Mouse (Mus musculus) activated CD4-positive, CD25-positive, alpha-beta regulatory T cell, adult 4 months (primary cell): ENCODE data around the gene Cul9. TPM values are rescaled to one million over a fixed set of nuclear protein-coding genes. Genes with fewer than 3 reads are reported as not detected.

ENCODE experiments used
- ATAC-seq: one replicate; pipeline ENCODE4 v1.8.0; 2017
- polyA plus RNA-seq, 2 experiments: library from polyadenylated mRNA; unstranded; fragments of 100-300 nt; shearing (Covaris generic); gene quantifications; one replicate each; pipeline ENCODE4 v1.2.1; 2017

Cul9 gene
- polyA plus RNA-seq, 2 experiments from 2014 or later: 2.7 to 3.5 TPM

DNA sequence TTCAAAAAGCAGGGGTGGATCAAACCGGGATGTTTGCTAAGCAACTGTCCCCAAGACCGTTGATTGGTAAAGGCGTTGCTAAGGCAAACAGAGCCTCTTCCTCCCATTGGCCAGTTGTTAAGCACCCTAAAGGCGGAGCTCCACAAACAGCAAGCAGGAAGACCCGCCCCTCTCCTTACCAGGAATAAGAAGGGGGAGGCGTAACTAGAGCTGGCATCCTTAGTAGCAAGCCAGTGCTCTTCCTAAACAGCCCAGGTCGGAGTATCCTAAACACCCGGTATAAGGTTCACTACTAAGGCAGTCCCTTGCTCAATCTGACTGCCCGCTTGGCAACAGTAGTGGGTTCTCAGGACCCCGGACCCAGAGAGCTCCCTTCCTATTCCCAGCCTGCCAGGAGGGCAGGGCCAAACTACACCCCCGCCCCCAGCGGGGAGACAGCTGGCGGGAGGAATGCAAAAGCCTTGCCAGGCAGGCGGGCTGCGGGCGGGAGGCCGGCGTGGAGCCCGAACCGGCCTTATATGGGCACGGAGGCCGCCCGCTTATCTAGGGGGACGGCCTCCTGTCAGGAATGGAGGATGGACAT lies 6.7 kb upstream of the Cul9 start:
- peak; percentile 22 for ATAC-seq

DNA sequence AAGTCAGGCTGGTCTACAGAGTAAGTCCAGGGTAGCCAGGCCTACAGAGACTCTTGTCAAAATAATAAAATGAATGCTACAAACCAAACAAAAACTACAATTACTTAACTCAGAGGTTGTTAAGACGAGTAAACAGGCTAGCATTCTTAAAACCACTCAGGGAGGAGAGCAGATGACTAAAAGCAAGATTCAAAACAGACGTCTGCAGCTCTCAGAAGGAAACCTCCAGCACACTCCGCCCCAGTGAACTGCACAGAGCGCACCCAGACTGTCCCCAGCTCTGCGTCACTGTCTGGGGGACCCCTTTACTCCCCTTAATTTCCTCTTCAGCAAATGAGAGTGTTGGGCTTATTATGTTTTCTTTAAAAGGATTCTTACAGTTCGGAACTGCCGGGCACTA lies 6.0 kb upstream of the Cul9 start:
- ATAC-seq: no peak

DNA sequence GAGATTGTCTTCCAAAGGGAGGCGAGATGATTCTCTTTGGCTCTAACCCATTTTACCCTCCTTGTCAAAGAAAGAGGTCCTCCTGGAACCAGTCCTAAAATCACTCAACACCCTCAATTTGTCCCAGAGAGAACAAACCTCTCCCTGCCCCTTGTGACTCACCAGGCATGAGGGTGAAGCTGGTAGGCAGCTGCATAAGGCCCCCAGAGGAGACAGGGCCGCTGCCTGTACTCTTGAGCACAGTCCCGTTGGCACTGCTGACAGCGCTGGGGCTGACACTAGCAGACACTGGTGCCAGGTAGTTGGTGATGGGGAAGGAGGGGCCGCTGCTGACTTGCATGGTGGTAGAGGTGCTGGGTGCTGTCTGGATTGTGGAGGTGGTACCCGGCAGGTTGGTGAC lies 5.2 kb upstream of the Cul9 start:
- no peak for ATAC-seq

DNA sequence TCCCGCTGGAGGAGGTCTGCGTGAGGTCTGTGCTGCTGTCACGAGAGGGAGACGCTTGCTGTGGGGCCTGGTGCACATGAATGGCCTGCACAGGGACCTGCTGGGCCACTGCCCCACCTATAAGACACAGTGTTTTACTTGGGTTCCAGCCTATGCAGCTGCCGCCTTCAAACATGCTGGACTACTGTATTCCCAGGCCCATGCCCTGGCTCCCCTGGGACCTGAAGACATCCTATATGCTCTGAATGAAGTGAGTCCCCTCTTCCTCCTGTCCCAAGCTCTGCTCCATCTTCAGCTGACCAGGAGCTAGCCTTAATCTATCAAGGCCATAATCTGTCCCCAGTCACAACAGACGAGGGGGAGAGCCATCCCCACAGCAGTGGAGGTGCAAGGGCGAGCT lies 4.7 kb upstream of the Cul9 start:
- no peak for ATAC-seq

DNA sequence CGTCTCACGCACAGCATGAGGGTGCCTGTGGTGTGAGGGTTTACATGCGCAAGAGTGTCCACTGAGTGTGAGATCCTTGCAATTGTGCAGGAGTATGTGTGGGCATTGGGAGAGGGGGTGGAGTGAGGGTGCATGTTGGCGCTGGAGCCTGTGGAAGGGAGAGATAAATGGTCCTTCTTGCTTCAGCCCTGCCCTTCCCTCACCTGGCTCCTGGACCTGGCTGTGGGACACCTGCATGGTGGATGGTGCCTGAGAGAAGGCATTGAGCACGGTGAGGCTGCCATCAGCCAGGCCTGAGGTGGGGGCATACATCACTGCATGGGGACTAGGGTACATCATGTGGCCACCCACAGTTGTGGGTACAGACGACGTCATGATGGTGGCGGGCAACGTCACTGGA lies 3.5 kb upstream of the Cul9 start:
- ATAC-seq: no peak

DNA sequence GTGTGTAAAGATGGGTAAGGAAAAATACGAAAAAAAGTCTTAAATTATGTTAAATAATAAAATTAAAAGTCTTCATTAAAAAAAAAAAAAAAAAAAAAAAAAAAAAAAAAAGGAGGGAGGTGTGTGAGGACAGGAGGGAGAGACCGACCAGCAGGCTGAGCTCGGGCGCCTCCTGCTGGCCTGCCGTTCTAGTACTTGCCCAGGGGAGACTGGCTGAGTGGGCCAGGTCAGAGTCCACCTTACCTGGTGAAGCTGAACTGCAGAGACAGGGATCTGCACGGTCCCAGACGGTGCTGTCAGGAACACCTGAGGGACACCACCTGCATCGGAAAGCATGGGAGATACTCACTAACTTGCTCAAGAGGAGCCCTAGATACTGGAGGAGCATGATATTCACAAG lies 3.0 kb upstream of the Cul9 start:
- ATAC-seq: peak; percentile 30

DNA sequence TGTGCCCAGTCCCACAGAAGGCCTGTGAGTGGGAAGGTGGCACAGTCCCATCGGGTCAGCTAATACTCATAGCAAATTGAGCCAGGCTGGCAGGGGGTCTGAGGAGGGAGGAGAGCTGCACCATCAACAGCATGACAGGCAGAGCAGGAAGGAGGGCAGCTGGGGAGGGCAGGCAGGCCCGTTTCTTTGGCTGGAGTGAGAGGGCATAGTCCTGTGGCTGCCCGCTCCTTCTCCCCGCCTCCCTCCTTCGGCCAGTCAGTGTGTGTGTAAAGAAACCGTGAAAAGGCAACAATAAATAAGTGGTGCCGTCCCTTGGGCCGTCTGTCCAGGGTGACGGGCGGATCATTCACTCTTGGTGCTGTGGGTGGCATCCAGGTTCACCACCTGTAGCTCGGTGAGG lies 2.6 kb upstream of the Cul9 start:
- no peak for ATAC-seq

DNA sequence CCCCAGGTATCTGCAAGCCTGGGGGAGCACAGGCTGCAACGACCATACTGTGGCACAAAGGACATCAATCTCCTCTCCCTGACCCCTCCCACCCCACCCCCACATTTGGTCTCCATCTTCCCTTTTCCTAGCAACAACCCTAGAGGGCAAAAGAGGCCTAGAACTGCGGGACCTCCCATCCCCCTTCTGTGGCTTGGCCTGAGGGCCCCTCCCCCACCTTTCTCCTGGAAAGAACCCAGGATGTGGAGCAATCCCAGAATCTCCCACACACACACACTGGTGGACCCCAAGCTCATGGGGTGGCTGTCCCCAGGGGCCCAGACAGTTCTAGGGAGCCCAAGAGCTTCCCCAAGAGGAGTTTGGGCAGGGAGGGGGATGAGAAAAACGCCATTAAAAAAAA lies 1.7 kb upstream of the Cul9 start:
- ATAC-seq: no peak

DNA sequence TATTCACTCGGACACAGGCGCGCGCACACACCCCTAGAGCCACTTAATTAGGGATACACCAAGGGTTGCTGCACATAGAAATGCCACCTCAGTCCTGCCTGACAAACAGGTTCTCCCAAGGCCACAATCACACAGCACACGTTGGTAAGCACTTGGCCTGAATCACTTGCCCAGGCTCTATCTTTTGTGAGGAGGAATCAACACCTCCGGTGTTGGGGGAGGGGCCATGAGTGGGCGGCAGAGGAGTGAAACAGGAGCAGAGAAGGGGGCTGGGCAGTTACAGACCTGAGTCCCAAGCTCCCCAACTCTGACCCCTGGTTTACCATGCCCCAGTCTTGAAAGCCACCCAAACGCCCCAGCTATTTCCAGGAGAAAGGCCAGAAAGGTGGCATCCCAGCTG lies 807 bp upstream of the Cul9 start:
- no peak for ATAC-seq

DNA sequence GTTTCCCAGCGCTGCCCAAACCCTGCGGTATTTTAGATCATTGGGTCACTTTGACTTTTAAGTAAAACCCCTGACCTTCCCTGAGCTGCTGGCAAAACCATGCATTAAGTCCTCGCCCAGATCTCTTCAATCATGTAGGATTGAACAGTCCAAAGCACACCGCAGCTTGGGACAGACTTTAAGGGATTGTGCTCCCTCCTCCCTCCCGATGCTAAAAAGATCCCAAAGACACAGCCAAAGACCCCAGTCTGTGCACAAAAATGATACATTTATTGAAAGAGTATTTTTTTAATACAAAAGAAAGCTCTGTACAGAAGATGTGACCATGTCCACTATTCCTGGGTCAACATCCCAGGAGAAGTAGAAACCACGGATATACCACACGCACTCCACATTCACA lies 403 bp upstream of the Cul9 start:
- no peak for ATAC-seq

DNA sequence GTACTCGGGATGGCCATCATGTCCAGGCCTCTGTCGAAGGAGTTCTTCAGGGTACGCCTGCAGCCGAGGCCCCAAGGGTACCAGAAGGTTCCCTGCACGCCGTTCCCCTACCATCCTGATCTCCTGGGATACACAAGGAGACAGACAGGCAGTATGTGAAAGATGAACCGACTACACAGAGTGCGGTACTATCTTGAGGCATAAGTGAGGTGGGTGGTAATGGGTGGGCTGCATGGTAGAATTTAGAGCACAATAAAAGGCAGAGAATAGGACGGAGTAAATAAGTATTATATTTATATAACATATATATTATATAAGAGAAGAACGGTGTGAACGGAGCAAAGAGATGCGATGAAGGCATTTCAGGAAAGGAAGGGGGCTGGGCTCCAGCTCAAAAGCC lies 2.5 kb downstream of the Cul9 start:
- ATAC-seq: no peak

DNA sequence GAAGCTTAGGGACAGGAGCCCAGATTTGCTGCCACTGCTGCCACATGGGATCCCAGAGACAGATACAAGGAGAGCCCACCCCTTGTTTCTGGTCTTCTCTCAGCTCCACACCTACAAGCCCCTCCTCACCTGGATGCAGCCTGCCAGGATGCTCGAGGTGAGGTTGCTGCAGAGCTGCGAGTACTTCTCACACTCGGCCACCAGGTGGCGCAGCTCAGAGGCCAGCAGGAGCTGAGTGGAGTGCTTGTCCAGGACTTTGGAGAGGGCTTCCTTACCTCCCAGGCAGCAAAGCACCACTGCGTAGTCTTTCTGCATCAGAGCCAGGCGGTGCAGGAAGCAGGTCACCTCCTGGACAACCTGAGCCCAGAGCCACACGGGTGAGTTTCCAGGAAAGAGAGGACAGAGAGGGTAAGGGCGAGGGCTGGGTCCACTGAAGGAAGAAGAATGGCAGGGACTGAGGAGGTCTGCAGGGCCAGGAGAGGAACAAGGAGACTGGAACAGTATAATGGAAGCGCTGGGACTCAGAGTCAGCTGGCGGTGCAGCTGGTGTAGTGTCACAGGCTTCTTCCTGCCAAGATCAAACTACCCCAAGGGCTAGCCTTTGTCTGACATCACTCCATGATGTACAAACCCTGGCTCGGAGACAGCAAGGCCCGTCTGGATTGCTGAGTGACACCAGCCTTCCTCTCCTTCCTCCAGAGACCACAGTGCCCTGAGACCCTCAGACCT lies 20.4 kb downstream of the Cul9 start:
- no peak for ATAC-seq

DNA sequence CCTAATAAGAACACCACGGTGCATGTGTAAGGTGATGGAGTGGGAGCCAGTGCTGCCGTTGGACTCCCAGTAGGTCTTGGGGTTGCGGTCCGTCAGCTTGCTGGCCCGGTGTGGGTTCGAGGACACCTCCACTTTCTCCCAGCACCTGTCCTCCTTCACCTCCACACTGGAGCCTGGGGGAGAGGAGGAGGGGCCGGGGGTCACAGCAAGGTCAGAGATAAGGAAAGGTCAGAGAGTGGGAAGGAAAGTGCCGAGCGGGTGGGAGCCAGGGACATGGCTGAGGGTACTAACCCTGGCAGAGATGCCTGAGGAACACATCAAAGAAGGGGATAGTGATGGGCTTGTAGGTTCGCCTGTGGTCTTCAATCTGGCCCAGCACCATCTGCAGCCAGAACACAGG lies 21.1 kb downstream of the Cul9 start:
- no peak for ATAC-seq

DNA sequence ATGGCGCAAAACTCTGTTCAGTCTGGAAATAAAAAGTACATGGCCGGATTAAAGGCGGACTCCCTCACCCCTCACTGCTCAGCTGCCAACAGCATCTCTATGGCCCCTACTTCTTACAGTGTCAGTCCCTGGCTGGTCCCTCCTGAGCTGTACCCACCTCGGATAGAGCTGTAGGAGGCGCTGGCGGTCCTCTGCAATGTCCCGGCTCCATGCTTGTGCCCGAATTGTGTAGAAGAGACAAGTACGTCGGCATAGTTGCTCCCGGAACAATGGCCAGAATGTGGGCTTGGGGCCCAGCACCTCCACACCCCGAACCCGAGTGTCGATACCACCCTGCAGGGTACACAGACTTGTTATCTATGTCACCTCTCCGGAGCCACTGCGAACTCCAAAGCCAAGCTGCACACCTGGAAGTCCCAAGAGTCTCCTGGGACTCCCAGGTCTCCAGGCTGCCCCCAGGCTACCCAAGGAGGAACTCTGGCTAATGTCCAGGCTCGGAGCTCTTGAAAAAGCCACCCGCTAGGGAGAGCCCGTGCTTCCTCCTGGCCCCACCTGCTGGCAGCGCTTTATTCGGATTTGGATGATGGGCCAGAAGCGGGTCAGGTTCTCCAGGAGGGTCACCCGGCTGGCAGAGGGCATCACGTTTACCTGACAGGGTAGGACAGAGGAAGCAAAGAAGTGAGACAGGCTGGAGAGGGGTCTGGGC lies 24.1 kb downstream of the Cul9 start:
- ATAC-seq: no peak

DNA sequence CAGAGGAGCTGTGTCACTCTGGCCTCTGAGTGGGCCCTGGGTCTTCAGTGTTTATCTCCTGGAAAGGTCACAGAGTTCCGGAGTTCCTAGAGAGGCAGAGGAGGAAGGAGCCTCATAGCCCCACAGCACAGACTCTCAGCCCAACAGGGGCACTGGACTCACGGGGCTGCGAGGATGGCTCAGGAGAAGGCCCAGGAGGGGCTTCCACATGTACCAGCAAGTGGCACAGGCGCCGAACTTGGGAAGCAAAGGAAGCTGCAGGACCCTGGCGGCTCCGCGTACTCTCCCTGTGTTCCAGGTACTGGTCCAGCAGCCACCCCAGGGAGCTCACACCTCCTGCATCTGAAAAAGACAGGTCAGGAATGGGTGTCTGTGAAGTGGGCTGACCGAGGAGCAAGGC lies 25.0 kb downstream of the Cul9 start:
- no peak for ATAC-seq

DNA sequence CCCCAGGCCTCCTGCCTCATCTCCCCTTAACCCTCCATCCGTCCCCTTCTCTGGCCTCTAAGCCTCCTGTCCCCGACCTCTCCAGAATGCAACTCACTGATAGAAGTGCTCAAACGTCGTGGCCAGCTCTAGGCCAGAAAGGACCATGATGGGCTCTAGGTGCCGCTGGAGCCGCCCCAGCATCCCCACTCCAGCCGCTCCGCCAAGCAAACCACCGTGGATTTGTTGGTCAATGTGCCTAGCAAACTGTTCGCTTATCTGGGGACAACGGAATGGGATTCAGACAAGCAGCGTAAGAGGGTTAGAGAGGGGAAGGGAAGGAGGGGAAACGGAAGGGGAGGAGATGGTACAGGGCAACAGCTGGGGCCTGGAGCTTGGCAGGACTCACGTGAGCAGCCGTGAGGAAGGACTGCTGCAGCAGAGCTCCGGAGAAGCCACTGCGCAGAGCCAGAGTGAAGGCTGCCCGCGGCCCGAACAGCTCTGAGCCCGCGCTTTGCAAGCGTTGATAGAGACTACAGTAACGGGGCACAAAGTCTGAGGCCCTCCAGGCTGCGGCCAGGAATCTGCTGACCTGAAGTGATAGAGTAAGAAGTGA lies 25.7 kb downstream of the Cul9 start:
- ATAC-seq: no peak

DNA sequence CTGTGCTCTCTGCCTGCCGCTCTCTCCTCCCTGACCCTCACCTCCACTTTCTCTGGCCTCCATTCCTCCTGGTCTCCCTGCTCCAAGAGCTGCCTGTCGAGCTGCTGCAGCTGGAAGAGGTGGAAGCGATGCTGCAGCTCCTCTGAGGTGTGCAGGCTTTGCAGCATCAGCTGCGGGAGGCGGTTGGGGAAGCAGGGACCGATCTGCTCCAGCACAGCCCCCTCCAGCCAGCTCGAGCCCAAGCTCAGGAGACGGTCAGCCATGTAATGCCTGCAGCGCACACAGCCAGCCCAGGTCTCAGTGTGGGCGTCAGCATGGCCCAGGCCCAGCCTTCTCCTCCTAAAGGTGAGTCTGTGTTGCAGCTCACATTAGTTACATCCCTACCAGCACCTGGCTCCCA lies 26.2 kb downstream of the Cul9 start:
- ATAC-seq: no peak

DNA sequence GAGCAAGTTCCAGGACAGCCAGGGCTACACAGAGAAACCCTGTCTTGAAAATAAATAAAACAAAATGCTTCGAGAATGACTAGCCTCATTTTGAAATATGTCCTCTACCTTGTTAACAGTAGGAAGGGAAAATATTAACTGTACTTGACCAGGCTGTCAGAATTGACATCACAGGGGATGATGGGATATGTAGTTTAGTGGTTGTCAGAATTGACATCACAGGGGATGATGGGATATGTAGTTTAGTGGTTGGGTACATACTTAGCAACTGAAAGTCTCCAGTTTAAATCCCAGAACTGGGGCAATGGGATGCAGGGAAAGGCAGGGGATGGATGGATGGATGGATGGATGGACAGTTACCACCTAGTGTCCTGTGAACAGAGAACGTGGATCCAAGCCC lies 32.9 kb downstream of the Cul9 start:
- no peak for ATAC-seq

DNA sequence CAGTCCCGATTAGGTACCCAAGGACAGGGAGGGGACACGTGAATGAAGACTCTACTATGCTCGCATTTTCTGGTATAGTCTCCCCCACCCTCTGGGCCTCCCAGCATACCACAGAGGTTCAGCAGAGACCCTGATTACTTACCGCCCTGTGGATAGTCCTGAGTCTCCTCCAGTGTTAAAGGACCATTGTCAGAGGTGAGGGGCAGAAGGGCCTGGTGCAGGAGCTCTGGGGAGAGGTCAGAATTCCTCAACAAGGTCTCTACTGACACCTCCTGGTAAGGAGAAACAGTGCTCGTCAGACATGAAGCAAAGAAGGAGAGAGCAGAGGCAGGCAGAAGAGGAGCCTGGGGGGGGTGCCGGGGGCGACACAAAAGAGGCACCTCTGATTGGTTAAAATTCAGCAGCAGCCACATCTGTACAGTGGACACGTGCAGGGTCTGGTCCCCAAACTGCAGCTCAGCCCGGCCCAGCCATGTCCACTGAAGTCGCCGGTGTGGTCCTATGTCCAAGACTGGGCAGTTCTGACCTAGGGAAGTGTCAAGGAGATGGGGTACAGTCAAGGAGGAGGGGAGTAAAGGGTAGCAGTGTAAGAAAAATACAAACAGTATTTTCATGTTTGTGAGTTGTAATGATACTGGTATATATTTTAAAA lies 35.0 kb downstream of the Cul9 start:
- no peak for ATAC-seq

DNA sequence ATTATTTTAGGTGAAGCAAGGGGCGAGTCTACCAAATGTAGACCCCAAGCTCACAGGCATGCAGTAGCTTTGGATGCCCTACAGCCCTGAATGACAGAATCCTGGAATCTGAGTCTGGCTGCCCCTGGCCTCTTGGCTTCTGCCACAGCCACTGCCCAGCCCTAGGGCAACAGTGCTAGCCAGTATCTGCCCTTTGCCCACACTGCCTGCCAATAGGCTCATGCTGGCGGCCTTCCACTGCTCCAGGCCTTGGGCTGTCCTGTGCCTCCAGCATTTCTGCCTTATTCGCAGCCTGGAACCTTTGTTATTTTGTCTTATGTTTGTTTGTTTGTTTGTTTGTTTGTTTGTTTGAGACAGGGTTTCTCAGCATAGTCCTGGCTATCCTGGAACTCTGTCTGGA lies 40.6 kb downstream of the Cul9 start:
- ATAC-seq: no peak

DNA sequence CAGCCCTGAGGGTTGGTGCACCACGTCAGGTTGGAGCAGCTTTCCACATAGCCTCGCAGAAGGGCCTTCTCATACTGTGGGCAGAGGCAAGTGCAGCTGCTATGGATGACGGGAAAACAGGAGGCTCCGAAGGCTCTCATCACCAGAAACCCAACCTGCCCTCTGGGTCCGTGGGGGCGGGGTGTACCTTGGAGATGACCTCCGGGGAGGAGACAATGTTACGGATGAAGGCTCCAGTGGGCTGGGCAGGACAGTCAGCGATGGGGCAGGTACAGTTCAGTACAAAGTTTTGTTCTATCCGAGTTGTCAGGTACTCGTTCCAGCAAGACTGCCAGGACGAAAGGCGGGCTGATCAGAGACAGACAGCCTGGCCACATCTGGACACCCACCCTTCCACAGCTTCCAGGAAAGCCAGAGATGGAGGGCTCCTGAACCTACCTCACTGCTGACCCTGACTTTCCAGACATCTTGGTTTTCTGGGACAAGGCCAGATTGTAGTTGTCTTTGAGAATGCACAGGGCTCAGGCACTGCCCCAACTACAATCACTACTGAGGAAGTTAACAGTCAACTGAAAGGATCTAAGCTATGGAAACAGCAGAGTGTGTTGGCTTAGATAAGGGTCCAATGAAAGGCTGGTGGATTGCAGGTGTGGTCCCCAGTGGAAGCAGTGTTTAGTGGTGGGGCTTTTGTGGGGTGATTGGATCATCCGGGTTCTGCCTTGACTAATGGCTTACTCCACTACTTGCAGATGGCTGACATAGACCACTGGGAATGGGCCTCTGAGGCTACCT lies 42.1 kb downstream of the Cul9 start:
- no peak for ATAC-seq

DNA sequence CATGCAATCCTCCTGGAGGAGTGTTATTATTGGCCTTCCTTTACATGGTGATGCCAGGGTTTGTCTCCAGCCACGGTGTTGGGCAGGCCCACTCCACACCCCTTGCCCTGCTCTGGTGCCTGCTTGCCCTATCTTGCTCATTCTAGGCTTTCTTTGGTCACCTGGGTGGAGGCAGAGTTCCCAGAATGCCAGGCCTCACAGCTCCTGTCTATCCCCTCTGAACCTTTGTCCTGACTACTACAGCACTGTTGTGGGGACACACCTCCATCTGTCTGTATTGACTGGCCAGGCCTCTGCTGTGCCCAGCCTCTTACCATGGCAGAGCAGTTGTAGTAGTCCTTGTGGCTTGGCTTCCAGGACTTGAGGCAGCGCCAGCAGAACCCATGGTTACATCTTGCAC lies 43.4 kb downstream of the Cul9 start:
- no peak for ATAC-seq

DNA sequence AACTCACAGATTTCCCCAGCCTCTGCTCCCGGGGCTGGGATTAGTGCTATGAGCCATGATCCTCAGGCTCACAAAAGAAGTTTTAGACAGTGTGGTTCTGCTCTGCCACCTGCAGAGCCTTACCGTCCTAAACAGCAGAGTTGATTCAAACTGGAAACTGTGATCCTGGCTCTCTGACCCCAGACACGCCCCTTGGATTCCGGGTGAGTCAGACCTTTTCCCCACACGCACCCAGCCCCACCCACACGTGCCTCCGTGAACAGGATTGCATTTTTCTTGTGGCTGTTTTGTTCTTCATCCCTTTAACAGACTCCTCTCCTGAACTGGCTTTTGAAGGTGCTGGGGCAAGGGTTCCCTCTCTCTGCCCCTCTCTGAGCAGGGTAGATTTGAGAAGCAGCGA lies 48.2 kb downstream of the Cul9 start:
- no peak for ATAC-seq
